Mouse (Mus musculus) inflammation-experienced regulatory T-cells (primary cell): ENCODE measurements around the gene Eml5. TPM values are rescaled to one million over a fixed set of nuclear protein-coding genes. Genes with fewer than 3 reads are reported as not detected.

Experiments
- polyA plus RNA-seq, 2 experiments: library from polyadenylated mRNA; unstranded; fragments of 100-300 nt; shearing (Covaris generic); gene quantifications; one replicate each; pipeline ENCODE4 v1.2.1; 2017

Gene Eml5
- polyA plus RNA-seq, result 10 to 100 TPM in 1 of 2 experiments, 1 to 10 TPM in 1; 5.4 to 15.8 TPM

GRCm38 (mm10) chr12:98900881-98901801, at the start of gene Eml5:
TSS of gene Eml5 (minus strand) at chr12:98901484.

GRCm38 (mm10) chr12:98920194-98920991, 19.1 kb upstream of the Eml5 start, which contains the start of gene Ttc8:
TSS of gene Ttc8 (plus strand) at chr12:98920574.

GRCm38 (mm10) chr12:98746746-98747379, 154.4 kb downstream of the Eml5 start, which contains the start of gene Zc3h14:
TSS of gene Zc3h14 (plus strand) at chr12:98746964.

GRCm38 (mm10) chr12:98736951-98737800, 164.1 kb downstream of the Eml5 start, which contains the start of gene Ptpn21:
TSS of gene Ptpn21 (minus strand) at chr12:98737405.

Other genes with a start within 250 kb of the Eml5 start
- 1 to 10 TPM; 1.9 to 5.0 TPM for gene Ptpn21, start 164.1 kb downstream of the Eml5 start, polyA plus RNA-seq
- gene Zc3h14, start 154.5 kb downstream of the Eml5 start, polyA plus RNA-seq, result 100 to 1,000 TPM; 131 to 139 TPM
- gene Ttc8, start 19.1 kb upstream of the Eml5 start, polyA plus RNA-seq, result 1 to 10 TPM; 1.8 to 2.4 TPM